Comparison of ENCODE assay signal across 10 mouse cellular contexts in the genomic region with DNA sequence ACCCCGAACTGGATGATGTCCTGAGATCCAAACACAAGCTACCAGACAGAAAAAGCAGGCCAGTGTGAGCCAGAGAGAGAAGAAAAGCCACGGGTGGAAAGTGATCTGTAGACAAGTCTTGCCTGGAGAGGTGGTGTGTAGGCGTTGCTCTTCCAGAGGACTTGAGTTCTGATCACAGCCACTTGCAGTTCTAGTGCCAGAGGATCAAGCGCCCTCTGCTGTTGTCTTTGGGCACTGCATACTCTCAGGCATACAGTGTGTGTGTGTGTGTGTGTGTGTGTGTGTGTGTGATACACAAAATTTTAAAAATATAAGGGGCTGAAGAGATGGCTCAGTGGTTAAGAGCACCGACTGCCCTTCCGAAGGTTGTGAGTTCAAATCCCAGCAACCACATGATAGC. TPM values are rescaled to one million over a fixed set of nuclear protein-coding genes. Genes with fewer than 3 reads are reported as not detected.
DNase-seq lines count a peak whose midpoint lies in the region; ATAC-seq and TF ChIP-seq lines count a peak whose summit lies in the region.
"Had no signal": no experiment of that assay in that cellular context is flagged by ENCODE, and none has a peak within 500 bp of the region (broad histone marks: within the 10 kb centered on the region; RNA-seq: fewer than 3 reads in every experiment).

No protein-coding gene starts in this region.

- no peak overlapping the region for H3K4me3 ChIP-seq in lung, embryonic 14.5 days (ENCODE audit: low read depth, low read length)
- H3K4me3 ChIP-seq in small intestine, adult 2 months (ENCODE audit: low read depth, low read length): no peak overlapping the region
- H3K4me3 ChIP-seq: forebrain, embryonic 12.5 days had no signal

- TF ChIP-seq POLR2A in brain, embryonic 14.5 days (IDR thresholded peaks at IDR 0.05; ENCODE audit: borderline replicate concordance, extremely low read depth, insufficient read depth, insufficient read length, poor library complexity, severe bottlenecking): no peak
- no peak for TF ChIP-seq POLR2A in small intestine, adult 2 months (IDR thresholded peaks at IDR 0.05; ENCODE audit: low read depth, low read length)

- H3K36me3 ChIP-seq in lung, embryonic 14.5 days (ENCODE audit: insufficient read depth): no peaks in the 10 kb centered on the region
- no peaks in the 10 kb centered on the region for H3K36me3 ChIP-seq in small intestine, adult 2 months (ENCODE audit: control insufficient read depth, insufficient read depth, low read length)
- H3K36me3 ChIP-seq: forebrain, embryonic 12.5 days had no signal

- no peaks in the 10 kb centered on the region for H3K9me3 ChIP-seq in lung, embryonic 14.5 days (ENCODE audit: low read depth, low read length)
- H3K9me3 ChIP-seq: forebrain, embryonic 12.5 days had no signal

- peak; percentile 15 for DNase-seq in embryo, embryonic 9.5 days (ENCODE audit: extremely low spot score)
- DNase-seq in embryo, embryonic 11 days: no peak
- peak; percentile 41 for DNase-seq in lung, embryonic 14.5 days
- DNase-seq in lung, adult 18-20 months: no peak
- DNase-seq in brain, embryonic 14.5 days (ENCODE audit: low read depth): no peak
- DNase-seq in left cerebral cortex, postnatal 25 days (ENCODE audit: low spot score in 2 of 2): no peak
- no peak for DNase-seq in heart, postnatal 36 days

- 80% methylated on average over 6 of the region's 6 CpGs for WGBS in lung, embryonic 14.5 days
- 87% methylated on average over 6 of the region's 6 CpGs for WGBS in small intestine, adult 2 months

- peak; percentile 65 for TF ChIP-seq CTCF in lung, embryonic 14.5 days (IDR thresholded peaks at IDR 0.05; ENCODE audit: low read depth)
- peak; percentile 45; the same call in 1 of the 2 replicates for TF ChIP-seq CTCF in brain, embryonic 14.5 days (IDR thresholded peaks at IDR 0.05; ENCODE audit: borderline replicate concordance, extremely low read depth, insufficient read depth, insufficient read length)
- peak; percentile 47; the same call in 1 of the 2 replicates for TF ChIP-seq CTCF in small intestine, adult 2 months (IDR thresholded peaks at IDR 0.05; ENCODE audit: extremely low read depth, insufficient read length, insufficient replicate concordance, low read depth, low read length)

- H3K4me1 ChIP-seq in lung, embryonic 14.5 days (ENCODE audit: insufficient read depth): no peaks in the 10 kb centered on the region
- peaks cover 31% of the 10 kb centered on the region; the same call in 1 of the 2 replicates for H3K4me1 ChIP-seq in small intestine, adult 2 months (ENCODE audit: control insufficient read depth, insufficient read depth, insufficient read length, low read length)

- no peak overlapping the region for H3K27ac ChIP-seq in lung, embryonic 14.5 days (ENCODE audit: low read depth)
- no peak overlapping the region for H3K27ac ChIP-seq in small intestine, adult 2 months (ENCODE audit: insufficient read depth, low read depth, low read length)
- H3K27ac ChIP-seq: forebrain, embryonic 12.5 days had no signal

- H3K27me3 ChIP-seq in lung, embryonic 14.5 days (ENCODE audit: insufficient read depth, low read length): no peaks in the 10 kb centered on the region
- no peaks in the 10 kb centered on the region for H3K27me3 ChIP-seq in small intestine, adult 2 months (ENCODE audit: control insufficient read depth, insufficient read depth, low read length)
- H3K27me3 ChIP-seq: forebrain, embryonic 12.5 days had no signal

- intact Hi-C loops in left cerebral cortex, postnatal 25 days (cut with DNase I): no loop called here
- intact Hi-C loops in heart, postnatal 36 days (cut with DNase I): no loop called here

- no peak for ATAC-seq in lung, embryonic 14.5 days (ENCODE audit: insufficient read depth)

- H3K9ac ChIP-seq in lung, embryonic 14.5 days: no peak overlapping the region
- H3K9ac ChIP-seq: forebrain, embryonic 12.5 days had no signal

- no peak overlapping the region for H3K4me2 ChIP-seq in lung, embryonic 14.5 days
- H3K4me2 ChIP-seq: forebrain, embryonic 12.5 days had no signal

RNA-seq across cellular contexts. Expression of a gene that starts 11.4 kb away (rescaled TPM):
- polyA plus RNA-seq in lung, embryonic 14.5 days (2014; fragmentation: Nextera tagmentation; extraction: Ambion mirVana): not detected in 2 replicates
- polyA plus RNA-seq in brain, embryonic 14.5 days (2012; rRNA removed): not detected in 2 replicates
- not detected in 2 replicates for polyA plus RNA-seq in small intestine, adult 2 months (2012; rRNA removed)
- not detected for total RNA-seq in left cerebral cortex, postnatal 25 days (2021)
- total RNA-seq in heart, postnatal 36 days (2021): not detected
- total RNA-seq: layer of hippocampus, postnatal 14 days had no signal
- polyA plus RNA-seq: forebrain, embryonic 12.5 days had no signal

RNA-seq across cellular contexts. Expression of a gene that starts 15.3 kb away (rescaled TPM):
- 39.0 and 41.6 TPM in 2 replicates for polyA plus RNA-seq in lung, embryonic 14.5 days (2014; fragmentation: Nextera tagmentation; extraction: Ambion mirVana)
- 85.1 and 124 TPM in 2 replicates for polyA plus RNA-seq in brain, embryonic 14.5 days (2012; rRNA removed)
- polyA plus RNA-seq in small intestine, adult 2 months (2012; rRNA removed): 14.8 and 27.4 TPM in 2 replicates
- total RNA-seq in left cerebral cortex, postnatal 25 days (2021): 100 to 1,000 TPM; 137 to 142 TPM
- 100 to 1,000 TPM; 125 to 130 TPM for total RNA-seq in heart, postnatal 36 days (2021)

Comparison
In these comparisons a context has a peak if more than half of its experiments do, and no peak if none do; other contexts are left out.
1. DNase-seq: peak in embryo, embryonic 9.5 days (single experiment) and lung, embryonic 14.5 days (single experiment); none in embryo, embryonic 11 days (single experiment), lung, adult 18-20 months (0 of 2), brain, embryonic 14.5 days (single experiment), left cerebral cortex, postnatal 25 days (0 of 2) and heart, postnatal 36 days (0 of 2).
2. Peak in every context shown above with its lines, with median percentiles within 50 percentile points of each other: CTCF ChIP-seq.